Mouse (Mus musculus): ENCODE data around the gene Sox13.

Gene Sox13

DNA sequence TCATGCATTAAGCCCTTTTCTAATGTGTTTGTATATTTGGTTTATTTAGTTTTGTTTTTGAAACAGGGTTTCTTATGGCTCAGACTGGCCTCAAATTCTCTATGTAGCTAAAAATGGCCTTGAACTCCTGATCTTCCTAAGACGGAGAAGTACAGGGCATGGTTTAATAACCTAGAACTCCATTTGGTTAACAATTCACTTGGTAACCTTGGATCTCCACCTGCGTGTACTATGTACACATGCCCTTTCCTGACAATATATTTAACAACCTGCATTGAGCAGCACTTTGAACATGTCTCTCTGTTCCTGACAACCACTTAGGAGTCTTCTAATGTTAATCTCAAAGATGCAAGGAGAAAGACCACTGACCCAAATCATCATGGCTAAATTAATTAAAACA lies 7.0 kb upstream of the Sox13 start:
- DNase-seq (ENCODE audit: extremely low read depth, low read depth): no peak

DNA sequence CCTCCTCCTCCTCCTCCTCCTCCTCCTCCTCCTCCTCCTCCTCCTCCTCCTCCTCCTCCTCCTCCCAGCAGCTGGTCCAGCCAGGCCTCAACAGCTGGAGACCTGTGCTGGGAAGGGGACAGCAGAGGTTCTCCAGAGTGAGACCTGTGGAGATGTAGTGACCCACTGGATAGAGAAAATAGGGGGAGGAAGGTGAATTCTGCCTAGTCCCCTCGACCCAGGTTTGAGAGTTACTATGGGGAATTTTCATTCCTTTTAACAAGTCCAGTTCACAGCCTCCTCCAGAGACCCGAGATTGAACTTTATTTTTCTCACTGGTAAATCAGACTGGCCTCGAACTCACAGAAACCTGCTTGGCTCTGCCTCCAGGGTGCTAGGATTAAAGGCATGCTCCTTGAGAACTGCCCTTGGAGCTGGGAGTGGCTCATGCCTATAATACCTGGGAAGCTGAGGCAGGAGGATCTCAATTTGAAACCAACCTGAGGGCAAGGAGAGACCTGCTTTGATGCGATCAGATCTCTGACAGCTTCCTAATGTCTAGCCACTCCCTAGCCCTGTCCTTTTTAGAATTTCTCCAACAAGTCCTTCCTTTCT lies 467 bp upstream of the Sox13 start:
- DNase-seq (ENCODE audit: extremely low read depth, low read depth): no peak

DNA sequence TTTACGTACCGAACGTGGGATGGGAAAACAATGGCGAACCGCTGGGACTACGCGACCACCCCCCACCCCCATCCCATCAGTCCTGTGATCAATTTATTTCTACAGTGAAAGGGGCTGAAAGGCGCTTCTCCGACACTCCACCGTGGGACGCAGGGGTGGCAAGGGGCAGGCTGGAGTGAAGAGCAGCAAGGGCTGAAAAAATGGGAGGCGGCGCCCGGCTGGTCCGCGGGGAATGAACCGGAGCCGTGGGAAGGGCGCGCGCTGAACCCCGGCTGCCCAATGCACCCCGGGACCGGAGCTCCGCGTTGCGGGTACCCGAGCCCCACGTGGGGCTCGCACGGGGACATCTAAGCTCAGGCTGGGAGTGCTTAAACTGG lies 1.0 kb downstream of the Sox13 start:
- no peak for DNase-seq (ENCODE audit: extremely low read depth, low read depth)

DNA sequence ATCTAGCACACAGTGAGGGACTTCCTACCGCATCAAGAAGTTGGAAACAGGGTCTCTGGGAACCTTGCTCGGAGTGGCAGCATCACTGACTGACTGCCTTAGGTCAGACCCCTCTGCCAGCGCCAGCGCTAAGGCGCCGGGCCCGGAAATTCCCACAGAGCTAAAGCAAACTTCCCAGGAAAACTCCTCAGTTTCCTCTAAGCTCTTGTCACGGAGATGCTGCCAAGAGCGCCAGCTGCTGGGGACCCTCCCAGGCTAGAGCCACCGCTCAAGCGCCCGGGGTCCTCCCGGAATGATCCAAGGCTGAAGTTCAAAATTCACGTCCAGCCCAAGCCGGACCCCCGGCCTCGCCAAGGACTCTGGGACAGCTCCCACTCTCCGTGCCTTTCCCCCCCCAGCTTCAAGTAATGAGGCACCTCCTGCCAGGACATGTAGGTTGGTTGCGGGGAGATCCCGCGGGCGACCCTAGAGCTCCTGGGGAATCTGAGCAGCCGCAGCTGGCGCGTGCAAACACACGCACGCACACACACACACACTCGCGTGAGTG lies 1.5 kb downstream of the Sox13 start:
- DNase-seq (ENCODE audit: extremely low read depth, low read depth): no peak

DNA sequence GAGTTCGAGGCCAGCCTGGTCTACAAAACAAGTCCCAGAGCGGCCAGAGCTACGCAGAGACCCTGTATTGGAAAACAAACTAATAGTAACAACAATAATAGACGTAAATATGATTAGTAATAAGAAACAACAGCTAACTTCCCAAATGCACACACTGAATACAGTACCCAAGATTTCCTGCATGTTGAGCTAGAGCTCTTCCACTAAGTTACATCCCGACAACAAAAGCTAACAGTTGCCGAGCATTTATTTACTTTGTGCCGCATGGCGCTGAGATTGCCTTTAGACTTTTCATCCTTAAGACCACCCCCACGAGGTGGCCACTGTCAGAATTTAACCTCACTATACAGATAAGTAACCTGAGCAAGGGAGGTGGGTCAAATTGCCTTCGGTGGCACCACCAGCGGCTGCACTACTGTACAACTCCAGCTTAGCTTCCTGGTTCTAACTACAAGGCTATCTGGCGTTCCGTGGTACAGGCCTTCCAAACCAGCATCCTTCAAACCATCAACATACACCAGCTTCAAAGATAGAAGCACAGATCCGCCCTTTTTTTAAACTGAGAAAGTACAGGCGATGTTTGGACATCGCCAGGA lies 2.1 kb downstream of the Sox13 start:
- DNase-seq (ENCODE audit: extremely low read depth, low read depth): no peak

DNA sequence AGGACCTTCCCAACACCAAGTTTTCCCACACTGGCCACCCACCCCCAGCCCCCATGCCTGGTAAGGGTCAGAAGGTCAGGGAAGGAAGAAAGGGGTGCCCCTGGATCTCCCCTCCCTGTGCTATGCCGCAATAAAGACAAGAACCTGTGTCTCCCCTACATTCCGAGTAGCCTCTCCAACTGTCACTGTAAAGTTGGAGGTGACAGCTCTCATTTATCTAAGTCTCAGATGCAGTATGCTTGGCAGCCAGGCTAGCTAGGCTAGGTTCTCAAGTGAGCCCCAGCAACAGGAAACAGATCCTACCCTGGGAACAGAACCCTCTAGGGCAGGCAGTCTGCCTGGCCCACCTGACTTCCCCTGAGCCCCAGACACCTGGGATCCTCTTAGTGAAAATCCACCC lies 3.1 kb downstream of the Sox13 start:
- no peak for DNase-seq (ENCODE audit: extremely low read depth, low read depth)

DNA sequence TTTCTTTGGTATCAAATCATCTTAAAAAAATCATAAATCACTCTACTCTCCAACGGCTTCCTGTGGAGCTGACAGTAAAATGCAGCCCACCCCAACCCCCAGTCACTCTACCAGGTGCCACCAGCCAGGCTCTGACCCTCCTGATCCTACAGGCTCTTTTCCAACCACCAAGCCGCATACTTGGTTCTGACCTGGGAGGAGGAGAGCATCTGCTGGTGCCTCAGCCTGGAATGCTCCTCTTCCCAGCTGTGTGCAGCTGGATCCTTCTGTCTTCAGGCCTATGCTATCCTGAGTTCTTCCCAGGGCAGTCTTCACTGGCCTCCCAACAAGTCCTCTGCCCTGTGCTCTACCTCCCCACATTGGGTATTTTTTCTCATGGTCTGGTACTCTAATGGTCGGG lies 3.7 kb downstream of the Sox13 start:
- no peak for DNase-seq (ENCODE audit: extremely low read depth, low read depth)

DNA sequence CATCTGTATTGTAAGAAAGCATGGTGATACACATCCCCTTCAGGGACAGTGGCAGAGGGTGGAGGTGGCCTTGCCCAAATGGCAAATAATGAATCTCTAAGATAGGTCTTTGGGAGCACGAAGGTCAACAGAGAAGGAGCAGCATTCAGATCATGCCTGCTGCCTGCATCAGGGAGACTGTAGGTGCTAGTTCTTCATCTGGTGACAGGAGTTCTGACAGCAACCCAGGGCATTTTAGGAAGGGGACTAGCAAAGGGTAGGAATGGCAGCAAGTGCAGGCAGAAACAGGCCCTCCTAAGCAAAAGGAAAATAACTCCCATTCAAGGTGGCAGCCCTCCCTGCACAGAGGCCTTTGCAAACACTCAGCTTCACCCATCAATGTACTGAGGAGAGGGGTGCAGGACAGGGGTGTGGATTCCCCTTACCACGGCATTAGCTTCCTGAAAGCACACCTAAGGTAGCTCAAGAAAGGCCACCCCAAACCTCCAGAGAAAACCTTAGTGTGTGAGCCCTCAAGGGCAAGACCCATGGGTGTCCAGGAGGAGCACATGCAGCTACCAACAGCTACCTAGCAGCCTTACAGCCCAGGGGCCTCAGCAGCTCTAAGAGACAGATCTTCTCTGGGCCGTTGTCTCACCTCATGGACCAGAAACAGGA lies 4.9 kb downstream of the Sox13 start:
- no peak for DNase-seq (ENCODE audit: extremely low read depth, low read depth)

DNA sequence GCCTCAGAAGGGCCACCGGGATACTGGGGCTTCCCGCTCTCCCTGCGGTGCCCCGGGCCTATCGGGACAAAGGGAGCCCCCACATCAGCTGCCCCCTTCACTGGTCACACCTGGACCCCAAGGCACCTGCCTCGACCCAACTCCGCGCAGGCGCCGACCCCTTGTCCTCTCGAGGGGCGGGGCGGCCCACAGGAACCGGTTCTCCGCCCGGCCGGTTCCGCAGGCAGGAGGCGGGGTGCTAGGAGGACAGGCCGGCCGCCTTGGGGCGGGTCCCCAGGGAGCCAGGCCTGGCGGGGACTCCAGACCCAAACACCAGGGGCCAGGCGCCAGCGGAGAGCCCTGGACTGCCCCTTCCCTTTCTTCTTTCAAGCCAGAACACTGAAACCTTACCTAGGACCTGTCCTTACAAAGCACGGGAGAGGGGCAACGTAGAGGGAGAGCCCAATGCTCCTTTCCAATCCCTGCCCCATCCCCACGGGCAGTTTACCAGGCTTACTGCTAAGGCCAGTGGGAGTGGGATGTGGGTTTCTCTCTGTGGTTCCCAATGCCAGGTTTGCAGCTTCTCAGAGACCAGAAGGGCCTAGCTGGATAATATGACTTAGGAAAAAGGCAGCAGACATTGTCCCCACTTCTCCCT lies 5.9 kb downstream of the Sox13 start:
- no peak for DNase-seq (ENCODE audit: extremely low read depth, low read depth)

DNA sequence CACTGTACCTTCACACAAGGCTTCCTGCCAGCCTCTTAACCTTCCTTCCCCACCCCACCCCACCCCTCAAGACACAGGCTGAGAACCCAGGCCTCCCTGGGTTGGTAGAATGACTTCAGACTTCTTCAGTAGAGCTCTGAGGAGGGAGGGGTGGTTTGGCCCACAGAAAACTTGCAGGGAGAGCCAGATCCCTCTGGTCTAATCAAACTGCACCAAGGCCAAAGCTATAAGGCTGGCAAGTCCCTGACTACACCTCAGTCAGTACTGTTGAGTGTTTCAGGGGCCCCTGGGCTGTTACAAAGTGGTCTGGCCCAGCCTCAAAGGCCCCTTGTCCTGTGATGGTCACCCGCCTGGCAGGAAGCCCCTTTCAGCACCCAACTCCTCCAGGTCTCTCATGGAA lies 6.6 kb downstream of the Sox13 start:
- DNase-seq (ENCODE audit: extremely low read depth, low read depth): no peak

DNA sequence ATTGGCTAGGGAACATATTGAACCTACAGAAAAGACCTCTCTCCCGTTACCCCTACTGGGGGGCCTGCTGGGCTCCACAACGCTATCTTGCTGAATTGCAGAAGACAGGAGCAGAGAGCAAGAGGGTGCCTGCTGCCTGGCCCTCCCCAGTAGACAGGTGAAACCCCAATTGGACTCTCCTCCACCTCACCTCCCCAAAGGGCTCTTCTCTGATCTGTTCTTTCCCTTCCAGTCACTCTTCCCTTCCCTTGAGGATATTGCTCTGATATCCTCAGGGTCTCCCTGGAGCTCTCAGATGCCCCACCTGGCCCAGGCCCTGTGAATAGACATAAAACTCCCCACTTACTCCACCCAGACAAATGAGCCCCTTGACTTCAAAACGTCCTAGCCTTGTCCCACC lies 7.1 kb downstream of the Sox13 start:
- DNase-seq (ENCODE audit: extremely low read depth, low read depth): no peak

DNA sequence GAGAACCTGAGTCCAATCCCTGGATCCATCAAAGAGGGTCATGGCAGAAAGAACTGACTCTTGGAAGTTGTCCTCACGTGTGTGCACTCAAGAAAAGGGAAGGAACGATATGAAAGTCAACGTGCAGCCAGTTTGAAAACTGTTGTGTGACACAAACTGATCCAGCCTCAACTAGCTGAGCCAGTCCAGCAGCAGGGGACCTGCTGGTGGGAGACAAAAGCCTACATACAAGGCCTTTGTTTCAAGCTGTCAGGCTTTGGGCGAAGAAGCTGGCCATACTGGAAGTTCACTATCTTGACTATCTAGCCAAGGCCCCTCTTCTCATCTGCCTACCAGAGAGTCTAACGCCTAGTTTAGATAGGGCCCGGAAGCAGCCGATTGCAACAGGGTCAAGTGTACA lies 7.7 kb downstream of the Sox13 start:
- DNase-seq (ENCODE audit: extremely low read depth, low read depth): no peak

DNA sequence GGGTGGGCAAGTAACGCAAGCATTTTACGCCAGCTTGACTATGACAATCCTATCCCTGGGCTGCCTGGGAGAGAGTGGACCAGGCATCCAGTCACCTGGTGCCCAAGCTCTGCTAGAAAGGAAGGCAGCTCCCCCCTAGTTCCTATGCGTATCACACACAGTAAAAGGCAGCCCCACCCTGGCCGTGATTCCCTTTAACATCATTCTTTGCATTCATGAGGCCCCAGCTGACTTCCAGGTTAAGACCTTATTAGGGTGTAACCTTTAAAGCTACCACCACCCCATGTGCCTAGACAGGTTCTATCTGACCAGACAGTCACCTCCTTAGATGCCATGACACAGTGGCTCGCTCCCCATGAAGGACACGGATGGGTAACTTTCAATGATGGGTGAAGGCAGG lies 8.7 kb downstream of the Sox13 start:
- DNase-seq (ENCODE audit: extremely low read depth, low read depth): no peak

DNA sequence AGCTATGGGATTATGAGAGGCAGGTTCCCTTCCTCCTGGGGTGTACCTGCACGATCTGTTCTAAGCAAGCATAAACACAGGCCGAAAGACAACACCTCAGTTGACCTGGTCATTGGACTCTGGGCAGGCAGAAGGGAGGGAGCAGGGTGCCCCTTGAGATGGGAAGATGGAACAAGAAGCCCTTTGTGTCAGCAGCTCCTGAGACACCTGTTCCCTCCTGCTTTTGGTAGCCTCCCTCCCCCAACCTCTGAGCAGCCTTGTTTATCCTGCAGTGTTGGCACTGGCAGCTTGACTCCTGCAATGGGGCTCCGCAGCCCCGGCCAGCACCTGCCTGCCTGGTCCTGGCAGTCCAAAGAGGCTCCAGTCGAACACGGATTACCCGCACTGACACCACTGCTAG lies 9.1 kb downstream of the Sox13 start:
- DNase-seq (ENCODE audit: extremely low read depth, low read depth): no peak

DNA sequence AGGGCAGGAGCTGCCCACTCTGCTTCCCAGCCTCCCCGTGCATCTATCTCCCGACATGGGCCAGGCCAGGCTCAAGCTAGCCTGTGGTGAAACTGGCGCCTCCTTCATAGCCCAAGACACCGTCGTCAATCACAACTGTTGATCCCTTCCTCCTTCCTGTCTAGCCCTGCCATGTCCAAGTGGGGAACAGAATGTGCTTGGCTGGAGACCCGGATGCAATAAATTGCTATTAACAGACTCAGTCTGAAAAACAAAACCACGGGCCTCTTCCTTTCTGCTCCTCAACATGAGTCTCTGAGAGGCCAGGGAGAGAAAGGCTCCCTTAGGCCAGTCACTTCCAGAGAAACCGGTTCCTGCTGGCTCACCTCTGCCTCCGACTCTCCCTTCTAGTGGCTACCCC lies 11.2 kb downstream of the Sox13 start:
- no peak for DNase-seq (ENCODE audit: extremely low read depth, low read depth)

DNA sequence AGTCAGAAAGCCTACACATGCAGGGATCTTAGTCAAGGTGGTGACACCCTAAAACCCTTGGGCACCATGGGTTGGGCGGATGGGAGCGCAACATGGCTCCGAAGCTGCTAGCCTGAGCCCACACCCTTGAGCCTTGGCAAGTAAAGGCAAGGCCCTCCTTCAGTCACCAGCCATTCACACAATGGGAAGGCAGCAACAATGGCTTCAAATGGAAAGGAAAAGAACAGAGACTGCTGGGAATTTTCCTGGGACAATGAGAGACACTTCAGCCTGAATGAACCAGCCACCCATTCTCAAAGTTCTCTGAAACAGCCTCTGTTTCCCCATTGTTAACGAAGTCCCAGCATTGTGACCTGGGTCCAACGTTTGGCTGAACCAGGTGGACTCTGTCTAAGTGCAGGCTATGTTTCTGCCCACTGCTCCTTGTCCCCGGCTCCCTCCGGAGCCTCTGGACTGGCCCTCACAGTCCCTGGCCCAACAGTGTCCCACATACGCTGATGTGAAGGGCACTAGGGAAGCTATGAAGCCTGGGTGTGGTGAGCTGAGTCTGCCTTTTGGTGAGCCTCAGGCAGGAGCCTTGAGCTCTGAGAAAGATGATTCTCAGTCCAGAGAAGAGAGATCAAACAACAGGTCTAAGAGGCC lies 12.6 kb downstream of the Sox13 start:
- no peak for DNase-seq (ENCODE audit: extremely low read depth, low read depth)

DNA sequence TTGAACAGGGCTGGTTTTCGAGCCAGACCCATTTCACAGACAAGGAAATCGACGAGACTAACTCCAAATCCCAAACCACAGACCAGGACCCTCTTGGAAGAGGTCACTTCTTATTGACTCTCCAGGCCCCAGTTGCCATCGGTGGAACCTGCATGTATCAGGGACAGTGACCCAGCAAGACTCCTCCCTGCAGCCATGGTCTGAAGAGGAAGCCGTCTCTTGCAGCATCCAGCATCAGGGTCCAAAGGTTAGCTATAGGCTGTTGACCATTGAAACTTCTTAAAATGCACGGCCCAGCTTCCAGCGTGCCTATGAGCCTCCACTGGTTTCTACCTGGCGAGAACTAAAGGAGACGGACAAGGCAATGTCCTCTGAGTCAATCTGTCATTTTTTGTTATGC lies 14.4 kb downstream of the Sox13 start:
- DNase-seq (ENCODE audit: extremely low read depth, low read depth): no peak

DNA sequence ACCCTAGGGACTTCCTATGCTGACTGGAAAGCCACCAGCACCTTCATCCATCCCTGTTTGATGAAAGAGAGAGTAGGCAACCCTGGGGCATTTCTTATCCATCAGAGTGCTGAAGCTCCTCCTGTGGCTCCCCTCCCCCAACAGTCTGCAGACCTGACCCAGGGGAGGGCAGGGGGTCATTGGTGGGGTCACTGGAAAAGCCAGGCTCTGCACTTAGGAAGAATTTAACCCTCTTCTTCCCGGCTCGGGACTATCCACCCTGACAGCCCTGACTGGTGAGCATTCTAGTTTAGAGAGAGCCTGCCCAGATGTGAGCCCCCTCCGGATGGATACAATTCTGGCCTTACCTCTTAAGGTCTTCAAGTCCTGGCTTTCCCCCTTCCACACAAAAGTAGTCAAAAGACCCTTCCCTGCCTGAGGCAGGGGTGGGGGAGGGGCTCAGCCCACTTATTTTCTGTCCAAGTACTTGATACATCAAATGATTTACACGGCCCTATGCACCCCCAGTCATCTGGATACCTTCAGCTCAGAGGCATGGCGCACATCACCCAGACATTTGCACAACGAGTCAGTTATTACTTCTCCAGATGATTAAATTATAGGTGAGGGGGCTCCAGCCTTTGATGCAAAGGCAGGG lies 15.2 kb downstream of the Sox13 start:
- no peak for DNase-seq (ENCODE audit: extremely low read depth, low read depth)

DNA sequence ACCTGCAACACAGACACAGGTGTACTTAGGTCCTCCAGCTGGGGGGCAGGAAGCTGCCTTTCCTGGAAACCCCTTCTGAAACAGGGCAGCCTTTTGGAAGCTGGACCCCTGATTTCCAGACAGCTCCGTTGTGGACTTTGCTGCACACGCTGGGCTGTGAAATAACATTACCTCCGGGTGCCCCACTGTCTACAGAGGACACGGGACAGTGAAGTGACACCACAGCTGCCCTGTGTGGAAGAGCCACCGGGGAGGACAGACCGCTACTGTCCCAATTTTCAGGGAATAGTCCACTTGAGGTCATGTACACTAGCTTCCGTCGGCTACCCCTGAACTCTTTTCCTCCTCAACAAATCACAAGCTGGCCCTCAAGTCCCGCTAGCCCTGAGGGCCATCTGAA lies 15.9 kb downstream of the Sox13 start:
- DNase-seq (ENCODE audit: extremely low read depth, low read depth): no peak

DNA sequence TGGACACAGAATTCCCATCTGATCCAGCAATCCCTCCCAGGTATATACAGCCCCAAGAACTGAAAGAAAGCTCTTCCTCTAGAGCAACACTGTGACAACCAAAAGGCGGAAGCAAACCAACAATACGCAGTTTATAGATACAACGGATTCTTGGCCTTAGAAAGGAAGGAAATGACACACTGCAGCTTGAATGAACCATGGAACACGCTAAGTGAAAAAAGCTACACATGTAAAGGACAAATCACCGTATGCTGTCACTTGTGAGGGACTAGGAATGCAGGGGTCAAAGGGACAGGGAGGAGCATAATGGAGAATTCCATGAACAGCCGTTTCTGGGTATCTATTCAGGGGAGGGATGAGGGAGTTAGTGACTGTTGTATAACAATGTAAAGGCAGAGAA lies 16.7 kb downstream of the Sox13 start:
- no peak for DNase-seq (ENCODE audit: extremely low read depth, low read depth)

DNA sequence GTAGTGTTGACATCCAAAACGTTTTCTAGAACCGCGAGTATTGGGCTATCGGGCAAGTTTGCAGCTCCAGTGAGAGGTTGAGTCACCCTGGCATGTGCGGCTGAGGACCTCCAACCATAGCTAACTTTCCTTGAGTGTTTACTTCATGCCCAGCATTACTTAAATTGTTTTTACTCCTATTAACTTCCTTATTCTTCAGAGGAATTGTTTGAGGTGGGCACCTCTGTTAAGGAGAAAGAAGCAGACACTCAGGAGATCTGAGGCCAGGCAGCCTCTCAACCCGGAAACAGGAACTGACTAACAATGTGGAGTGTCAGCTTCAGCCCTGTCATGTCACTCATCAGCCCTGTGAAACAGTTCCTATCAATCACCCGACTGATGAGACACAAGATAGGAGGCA lies 17.6 kb downstream of the Sox13 start:
- DNase-seq (ENCODE audit: extremely low read depth, low read depth): no peak

DNA sequence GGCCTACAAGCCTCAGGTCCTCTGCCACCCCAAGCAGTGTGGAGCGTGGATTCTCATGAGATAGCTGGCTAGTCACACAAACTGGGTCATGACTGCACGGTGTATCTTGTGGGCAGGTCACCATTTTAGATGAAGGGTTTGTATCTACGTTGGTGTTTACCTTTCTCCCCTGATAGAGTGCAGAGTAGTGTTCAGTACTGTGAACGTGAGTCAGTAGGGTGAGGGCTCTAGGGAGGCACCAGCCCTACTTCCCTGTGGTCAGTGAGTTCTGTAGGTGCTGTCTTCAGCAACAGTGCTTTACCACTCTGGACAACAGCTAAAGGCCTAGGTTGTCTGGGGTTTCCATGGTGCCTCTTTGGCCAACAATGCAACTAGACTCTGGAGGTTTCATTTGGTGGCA lies 20.2 kb downstream of the Sox13 start:
- DNase-seq (ENCODE audit: extremely low read depth, low read depth): no peak
